Mouse (Mus musculus): ENCODE data around the gene Spg11.

DNA sequence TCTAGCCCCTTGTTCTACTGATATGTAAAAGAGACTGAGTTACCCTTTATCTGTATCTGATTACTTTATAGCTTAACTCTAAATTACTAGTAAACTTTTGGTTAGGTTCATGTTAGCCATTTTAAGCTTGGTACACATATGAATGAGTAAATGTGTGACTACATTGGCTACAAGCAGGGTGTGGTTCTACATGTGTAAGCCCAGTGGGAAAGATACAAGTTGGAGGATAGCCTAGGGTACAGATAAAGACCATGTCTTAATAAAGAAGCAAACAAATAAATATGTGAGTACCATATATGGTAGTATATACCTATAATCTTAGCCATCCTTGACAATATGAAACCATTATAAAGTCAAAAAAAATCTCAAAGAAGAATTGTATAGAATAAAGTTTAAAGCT, 74.3 kb downstream of the Spg11 start:
- TF ChIP-seq CTCF (IDR thresholded peaks at IDR 0.05; ENCODE audit: extremely low read depth, insufficient read depth, insufficient read length, insufficient replicate concordance) (no peak), POLR2A (IDR thresholded peaks at IDR 0.05; ENCODE audit: low read depth, low read length) (no peak)
